Mouse (Mus musculus) forebrain, embryonic 11.5 days (tissue): ENCODE measurements around the gene Akr7a5. TPM values are rescaled to one million over a fixed set of nuclear protein-coding genes. Genes with fewer than 3 reads are reported as not detected.

ENCODE experiments used
- ATAC-seq: fragments of 200-750 bp; cut with Nextera tagmentation; replicated peaks from 2 replicates; pipeline ENCODE4 v1.8.0; 2017; ENCODE audit warnings: moderate TSS enrichment; ENCODE audit not compliant: low FRiP score
- DNase-seq: peaks from one replicate; pipeline ENCODE4 v3.0.0-alpha.2; 2017; ENCODE audit warnings: low spot score
- H3K27ac ChIP-seq: fragments of 300-500 bp; sonication (generic); 2 replicates; pipeline ENCODE4 v1.5.1; 2014; ENCODE audit warnings: low read depth, low read length
- H3K27me3 ChIP-seq: fragments of 300-500 bp; sonication (generic); 2 replicates; pipeline ENCODE4 v1.6.1; 2014; ENCODE audit warnings: mild to moderate bottlenecking, low read length, mixed read lengths; ENCODE audit not compliant: control insufficient read depth, insufficient read depth
- H3K36me3 ChIP-seq: fragments of 300-500 bp; sonication (generic); 2 replicates; pipeline ENCODE4 v1.6.1; 2014; ENCODE audit warnings: mild to moderate bottlenecking, low read length, moderate library complexity, mixed read lengths; ENCODE audit not compliant: control insufficient read depth, insufficient read depth
- H3K4me1 ChIP-seq: fragments of 300-500 bp; sonication (generic); replicated peaks from 2 replicates; pipeline ENCODE4 v1.6.1; 2014; ENCODE audit warnings: low read length, mixed read lengths; ENCODE audit not compliant: control insufficient read depth, insufficient read depth
- H3K4me2 ChIP-seq: fragments of 300-500 bp; sonication (generic); 2 replicates; pipeline ENCODE4 v1.6.1; 2014; ENCODE audit warnings: low read depth, mild to moderate bottlenecking, low read length, moderate library complexity, mixed read lengths; ENCODE audit not compliant: severe bottlenecking
- H3K4me3 ChIP-seq: fragments of 300-500 bp; sonication (generic); 2 replicates; pipeline ENCODE4 v1.5.1; 2014; ENCODE audit warnings: low read depth, low read length
- H3K9ac ChIP-seq: fragments of 300-500 bp; sonication (generic); 2 replicates; pipeline ENCODE4 v1.6.1; 2014; ENCODE audit warnings: low read length
- H3K9me3 ChIP-seq: fragments of 300-500 bp; sonication (generic); 2 replicates; pipeline ENCODE4 v1.6.1; 2016; ENCODE audit warnings: low read length, mixed read lengths; ENCODE audit not compliant: control insufficient read depth
- WGBS: fragments of 180-500 bp; shearing (Covaris S2); extraction: QIAGEN DNeasy Blood & Tissue Kit; methylation state at CpG from one replicate; pipeline ENCODE4 v1.1.7; 2014; 5-methylcytosine and 5-hydroxymethylcytosine counted together
- polyA plus RNA-seq: library from polyadenylated mRNA; unstranded; fragments of >200 nt; fragmentation: Nextera tagmentation; extraction: Ambion mirVana; gene quantifications from 2 replicates; pipeline ENCODE4 v1.2.1, GENCODE M21; 2014

Gene Akr7a5
- 97.4 and 103 TPM in 2 replicates for polyA plus RNA-seq

DNA sequence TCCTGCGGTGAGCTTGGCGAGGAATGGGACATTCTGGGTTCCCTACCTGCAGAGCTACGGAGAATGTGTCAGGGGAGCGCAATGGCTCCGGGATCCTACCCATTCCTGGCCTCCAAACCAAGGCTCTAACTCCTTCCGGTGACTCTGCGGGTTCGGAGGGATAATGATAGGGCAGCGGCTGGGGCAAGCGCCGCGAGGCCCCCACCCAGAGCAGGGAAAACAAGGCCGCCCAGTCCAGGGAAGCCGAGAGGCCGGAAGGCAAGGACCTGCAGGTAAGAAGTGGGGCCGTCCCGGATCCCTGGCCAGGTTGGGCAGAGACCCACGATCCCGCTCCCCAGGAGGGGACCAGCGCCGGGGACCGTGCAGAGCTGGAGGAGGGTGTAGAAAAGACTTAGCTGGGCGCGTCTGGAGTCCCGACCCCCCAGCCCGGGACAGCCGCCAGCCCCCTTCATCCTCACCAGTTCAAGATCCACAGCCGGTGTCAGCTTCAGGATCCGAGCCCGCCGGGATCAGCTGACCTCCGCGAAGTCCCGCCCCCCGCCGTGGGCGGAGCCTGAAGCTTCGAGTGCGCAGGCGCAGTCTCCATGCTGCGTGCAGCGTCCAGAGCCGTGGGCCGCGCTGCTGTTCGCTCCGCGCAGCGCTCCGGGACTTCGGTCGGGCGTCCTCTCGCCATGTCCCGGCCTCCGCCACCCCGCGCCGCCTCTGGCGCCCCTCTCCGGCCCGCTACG, at the start of gene Akr7a5, which contains the start of gene Pqlc2:
TSS of gene Akr7a5 (plus strand) at position 574 of the 728 bp plus-strand sequence.
TSS of gene Pqlc2 (minus strand) at position 538 of the 728 bp plus-strand sequence.
- H3K27ac ChIP-seq = no peak within 1 kb of the TSS
- H3K4me2 ChIP-seq = peak within 1 kb of the TSS; percentile 92
- H3K36me3 ChIP-seq = no peaks in the 10 kb centered on the region
- WGBS = under 1% methylated on average over 54 of the region's 63 CpGs
- no peaks in the 10 kb centered on the region for H3K9me3 ChIP-seq
- H3K4me3 ChIP-seq = peak within 1 kb of the TSS; percentile 85
- H3K27me3 ChIP-seq = no peaks in the 10 kb centered on the region
- peaks cover 11% of the 10 kb centered on the region; the same call in 1 of the 2 replicates for H3K4me1 ChIP-seq
- ATAC-seq = peak; percentile 90
- peak within 1 kb of the TSS; percentile 90 for H3K9ac ChIP-seq
- DNase-seq = peak; percentile 98

DNA sequence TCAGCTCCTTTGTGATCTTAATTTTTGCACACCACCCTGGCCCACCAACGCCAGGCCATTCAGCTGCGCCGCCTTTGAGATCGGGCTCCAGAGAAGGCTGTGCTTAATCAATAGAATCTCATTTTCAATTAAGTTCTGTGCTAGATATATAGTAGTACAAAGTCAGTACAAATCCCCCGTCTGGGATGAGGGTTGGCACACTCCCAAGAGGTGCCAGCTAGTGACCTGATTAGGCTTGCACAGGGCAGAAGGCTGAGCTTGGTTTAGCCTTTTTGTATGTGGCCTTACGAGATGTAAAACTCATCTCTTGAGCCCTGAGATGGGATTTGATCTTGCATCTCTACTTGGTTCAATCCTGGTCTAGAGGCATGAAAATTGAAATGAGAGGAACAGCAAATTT, 47.6 kb upstream of the Akr7a5 start:
- WGBS = 92% methylated on average over 6 of the region's 6 CpGs
- Histone ChIP-seq H3K9me3 (no peaks in the 10 kb centered on the region), H3K27ac (no peak overlapping the region), H3K9ac (no peak overlapping the region), H3K4me3 (no peak overlapping the region), H3K27me3 (no peaks in the 10 kb centered on the region), H3K4me1 (no peaks in the 10 kb centered on the region), H3K4me2 (no peak overlapping the region), H3K36me3 (no peaks in the 10 kb centered on the region; the same call in 1 of the 2 replicates)
- ATAC-seq (no peak), DNase-seq (no peak)

DNA sequence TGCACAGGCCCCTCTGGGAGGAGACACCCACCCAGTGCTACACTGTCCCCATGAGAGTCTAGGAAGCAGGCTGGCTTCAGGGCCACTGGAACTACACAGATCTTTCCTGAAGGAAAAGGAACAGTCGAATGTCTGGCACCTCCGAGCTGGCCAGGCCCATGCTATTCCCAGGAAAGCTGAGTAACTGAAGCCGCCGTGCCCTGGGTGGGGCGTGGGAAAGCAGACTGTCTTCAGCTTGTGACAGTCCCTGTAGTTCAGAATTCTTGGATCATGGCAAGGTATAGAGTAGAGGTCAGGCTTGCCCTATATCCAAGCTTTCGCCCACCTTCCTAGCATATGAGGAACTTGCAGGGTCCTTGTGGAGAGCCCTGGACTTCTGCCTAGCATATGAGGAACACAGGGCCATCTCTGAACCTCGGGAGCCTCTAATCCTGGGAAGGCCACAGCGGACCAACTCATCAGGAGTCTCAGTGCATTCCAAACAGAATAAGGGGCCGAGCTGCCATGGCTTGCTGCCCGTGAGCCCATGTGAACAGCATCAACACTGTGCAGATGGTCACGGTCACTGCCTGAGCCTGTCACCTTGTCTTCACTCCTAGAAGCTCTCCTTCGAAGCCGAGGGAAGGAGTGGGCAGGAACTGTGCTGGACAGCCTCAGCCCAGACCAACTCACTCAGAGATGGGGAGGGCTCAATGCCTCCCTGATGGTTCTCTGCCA, 44.6 kb upstream of the Akr7a5 start:
- Histone ChIP-seq H3K9me3 (no peaks in the 10 kb centered on the region), H3K4me3 (no peak overlapping the region), H3K9ac (no peak overlapping the region), H3K27me3 (no peaks in the 10 kb centered on the region), H3K4me1 (no peaks in the 10 kb centered on the region), H3K36me3 (no peaks in the 10 kb centered on the region; the same call in 1 of the 2 replicates), H3K4me2 (no peak overlapping the region), H3K27ac (no peak overlapping the region)
- DNase-seq = no peak
- no peak for ATAC-seq
- WGBS = 86% methylated on average over 13 of the region's 13 CpGs

DNA sequence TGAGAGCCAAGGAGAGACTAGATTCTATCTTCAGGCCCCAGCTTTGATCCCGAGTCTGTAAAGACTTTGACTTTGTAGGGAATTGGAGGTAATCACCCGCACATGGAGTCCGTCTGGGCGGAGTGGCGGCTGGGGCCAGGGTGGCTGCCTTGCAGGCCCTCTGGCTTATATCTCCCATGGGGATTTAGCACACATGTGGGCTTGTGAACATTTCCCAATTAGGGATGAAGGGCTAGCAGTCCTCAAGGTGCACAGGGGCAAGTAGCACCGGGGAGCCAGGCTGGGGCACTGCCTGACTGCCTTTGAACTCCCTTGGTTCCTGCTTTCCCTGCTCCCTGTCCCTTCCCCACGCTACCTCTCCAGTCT, 44.1 kb upstream of the Akr7a5 start:
- Histone ChIP-seq H3K36me3 (no peaks in the 10 kb centered on the region; the same call in 1 of the 2 replicates), H3K9me3 (no peaks in the 10 kb centered on the region), H3K4me1 (no peaks in the 10 kb centered on the region), H3K9ac (no peak overlapping the region), H3K4me2 (no peak overlapping the region), H3K27ac (no peak overlapping the region), H3K4me3 (no peak overlapping the region), H3K27me3 (no peaks in the 10 kb centered on the region)
- DNase-seq = no peak
- ATAC-seq = no peak
- 81% methylated on average over 7 of the region's 7 CpGs for WGBS

DNA sequence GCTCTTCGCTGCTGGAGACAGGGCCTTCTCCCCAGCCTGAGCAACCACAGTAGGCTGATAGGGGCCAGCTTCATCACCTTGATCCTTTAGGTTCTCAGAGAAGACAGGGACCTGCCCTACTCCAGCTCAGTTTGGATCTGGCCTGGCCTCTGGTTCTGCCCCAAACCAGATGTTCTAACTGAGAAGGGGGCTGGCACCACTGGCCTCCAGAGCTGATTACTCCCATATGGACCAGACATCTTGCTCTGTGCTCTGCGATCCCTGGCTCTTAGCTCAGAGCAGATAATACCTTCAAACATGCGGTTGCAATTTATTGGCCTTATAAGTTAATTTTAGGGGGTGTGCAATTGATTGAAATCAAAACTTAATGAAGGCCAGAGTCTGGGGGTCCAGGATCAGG, 43.2 kb upstream of the Akr7a5 start:
- DNase-seq (no peak), ATAC-seq (no peak)
- Histone ChIP-seq H3K9ac (no peak overlapping the region), H3K4me2 (no peak overlapping the region), H3K27ac (no peak overlapping the region), H3K36me3 (no peaks in the 10 kb centered on the region; the same call in 1 of the 2 replicates), H3K9me3 (no peaks in the 10 kb centered on the region), H3K4me3 (no peak overlapping the region), H3K4me1 (no peaks in the 10 kb centered on the region), H3K27me3 (no peaks in the 10 kb centered on the region)
- 86% methylated on average over 3 of the region's 3 CpGs for WGBS

DNA sequence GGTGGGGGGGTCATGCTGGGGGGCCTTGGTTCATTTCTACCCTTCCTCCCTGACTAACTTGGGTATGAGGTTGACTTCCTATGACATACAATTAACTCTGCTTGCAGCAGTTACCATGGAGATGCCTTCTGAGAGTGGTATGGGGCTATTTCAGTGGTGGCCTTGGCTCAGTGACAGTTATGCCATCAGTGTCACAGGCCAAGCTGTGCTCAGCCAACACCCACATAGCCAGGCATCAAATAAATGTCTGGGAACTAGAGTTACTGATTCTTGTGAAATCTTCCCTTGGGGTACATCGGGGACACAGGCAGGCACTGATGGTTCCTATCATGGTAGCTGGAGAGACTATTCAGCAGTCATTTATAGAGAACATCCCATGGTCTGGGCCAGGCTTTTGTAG, 42.3 kb upstream of the Akr7a5 start:
- Histone ChIP-seq H3K4me1 (no peaks in the 10 kb centered on the region), H3K4me2 (no peak overlapping the region), H3K27me3 (no peaks in the 10 kb centered on the region), H3K9me3 (no peaks in the 10 kb centered on the region), H3K27ac (no peak overlapping the region), H3K9ac (no peak overlapping the region), H3K36me3 (no peaks in the 10 kb centered on the region; the same call in 1 of the 2 replicates), H3K4me3 (no peak overlapping the region)
- no peak for DNase-seq
- WGBS = 91% methylated on average over 1 of the region's 1 CpGs
- no peak for ATAC-seq

DNA sequence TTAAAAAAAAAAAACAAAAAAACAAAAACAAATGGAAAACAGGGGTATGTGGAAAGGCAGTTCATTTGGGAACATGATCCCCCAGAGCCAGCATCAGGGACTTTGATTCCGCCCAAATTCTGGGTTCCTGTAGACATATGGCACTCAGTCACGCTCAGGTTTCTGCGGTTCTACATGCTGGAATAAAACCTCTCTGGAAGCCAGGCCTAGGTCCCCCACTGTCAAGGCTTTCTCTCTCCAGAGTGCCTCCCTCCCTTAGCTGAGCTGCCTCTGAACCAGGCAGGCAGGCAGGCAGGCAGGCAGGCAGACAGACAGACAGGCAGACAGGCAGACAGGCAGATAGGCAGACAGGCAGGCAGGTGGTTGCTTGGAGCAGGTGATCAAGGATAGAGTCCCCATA, 40.4 kb upstream of the Akr7a5 start:
- WGBS = 92% methylated on average over 3 of the region's 3 CpGs
- ATAC-seq (no peak), DNase-seq (no peak)
- H3K4me1 ChIP-seq = no peaks in the 10 kb centered on the region
- H3K27me3 ChIP-seq = no peaks in the 10 kb centered on the region
- H3K9ac ChIP-seq = no peak overlapping the region
- H3K4me3 ChIP-seq = no peak overlapping the region
- H3K36me3 ChIP-seq = no peaks in the 10 kb centered on the region
- no peak overlapping the region for H3K27ac ChIP-seq
- H3K4me2 ChIP-seq = no peak overlapping the region
- H3K9me3 ChIP-seq = no peaks in the 10 kb centered on the region

DNA sequence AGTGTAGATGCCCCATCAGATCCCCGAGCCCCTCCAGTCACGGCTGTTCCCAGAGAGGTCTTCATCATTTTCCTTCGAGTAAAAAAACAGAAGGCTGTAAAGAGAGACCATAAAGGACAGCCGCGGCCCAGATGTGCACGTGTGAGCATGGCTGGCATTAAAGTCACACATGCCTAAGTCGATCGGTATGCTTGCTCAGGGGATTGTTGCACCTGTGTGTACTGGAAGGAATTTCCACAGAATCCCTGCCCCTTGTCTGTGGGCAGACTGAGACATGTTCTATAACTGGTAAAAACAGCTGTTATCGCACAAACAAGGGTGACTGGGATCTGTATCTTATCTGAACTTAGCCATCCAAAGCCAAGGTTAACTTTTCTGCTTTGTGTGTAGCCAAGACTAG, 39.0 kb upstream of the Akr7a5 start:
- H3K4me1 ChIP-seq = no peaks in the 10 kb centered on the region
- no peak for ATAC-seq
- no peaks in the 10 kb centered on the region for H3K27me3 ChIP-seq
- H3K4me2 ChIP-seq = no peak overlapping the region
- H3K4me3 ChIP-seq = no peak overlapping the region
- no peak overlapping the region for H3K9ac ChIP-seq
- no peaks in the 10 kb centered on the region for H3K9me3 ChIP-seq
- H3K36me3 ChIP-seq = no peaks in the 10 kb centered on the region
- DNase-seq = no peak
- H3K27ac ChIP-seq = no peak overlapping the region
- 94% methylated on average over 9 of the region's 9 CpGs for WGBS
